Mouse (Mus musculus) forebrain, embryonic 13.5 days (tissue): ENCODE results near the gene Wbp2nl. TPM values are rescaled to one million over a fixed set of nuclear protein-coding genes. Genes with fewer than 3 reads are reported as not detected.

ENCODE experiments used
- ATAC-seq: fragments of 200-750 bp; cut with Nextera tagmentation; 2 replicates; pipeline ENCODE4 v1.8.0; 2017
- H3K27ac ChIP-seq: fragments of 300-500 bp; sonication (generic); 2 replicates; pipeline ENCODE4 v1.5.1; 2015; ENCODE audit warnings: inconsistent platforms, mild to moderate bottlenecking, moderate library complexity
- H3K27me3 ChIP-seq: fragments of 300-500 bp; sonication (generic); 2 replicates; pipeline ENCODE4 v1.6.1; 2015; ENCODE audit warnings: mild to moderate bottlenecking, inconsistent platforms
- H3K36me3 ChIP-seq: fragments of 300-500 bp; sonication (generic); 2 replicates; pipeline ENCODE4 v1.6.1; 2015; ENCODE audit warnings: mild to moderate bottlenecking, inconsistent platforms; ENCODE audit not compliant: poor library complexity, severe bottlenecking
- H3K4me1 ChIP-seq: fragments of 300-500 bp; sonication (generic); 2 replicates; pipeline ENCODE4 v1.6.1; 2015; ENCODE audit warnings: inconsistent platforms
- H3K4me2 ChIP-seq: fragments of 300-500 bp; sonication (generic); 2 replicates; pipeline ENCODE4 v1.6.1; 2015; ENCODE audit warnings: inconsistent platforms, mild to moderate bottlenecking, moderate library complexity
- H3K4me3 ChIP-seq: fragments of 300-500 bp; sonication (generic); 2 replicates; pipeline ENCODE4 v1.5.1; 2015; ENCODE audit warnings: mild to moderate bottlenecking, inconsistent platforms
- H3K9ac ChIP-seq: fragments of 300-500 bp; sonication (generic); 2 replicates; pipeline ENCODE4 v1.6.1; 2015; ENCODE audit warnings: mild to moderate bottlenecking, inconsistent platforms
- H3K9me3 ChIP-seq: fragments of 300-500 bp; sonication (generic); replicated peaks from 2 replicates; pipeline ENCODE4 v1.6.1; 2016; ENCODE audit warnings: inconsistent platforms
- WGBS: fragments of 180-500 bp; shearing (Covaris S2); methylation state at CpG from one replicate; pipeline ENCODE4 v1.1.7; 2015; 5-methylcytosine and 5-hydroxymethylcytosine counted together
- polyA plus RNA-seq: library from polyadenylated mRNA; unstranded; fragments of >200 nt; fragmentation: Nextera tagmentation; extraction: Ambion mirVana; gene quantifications from 2 replicates; pipeline ENCODE4 v1.2.1, GENCODE M21; 2015

Wbp2nl gene
- polyA plus RNA-seq, 1 experiment from 2014 or later, result not detected

GRCm38 (mm10) chr15:82274927-82275901, 23.5 kb upstream of the Wbp2nl start:
- Histone ChIP-seq H3K4me2 (peak overlapping the region; percentile 97), H3K27ac (peak overlapping the region; percentile 95), H3K4me1 (peaks cover 52% of the 10 kb centered on the region), H3K36me3 (peaks cover 25% of the 10 kb centered on the region), H3K4me3 (peak overlapping the region; percentile 77), H3K9ac (peak overlapping the region; percentile 93), H3K9me3 (no peaks in the 10 kb centered on the region), H3K27me3 (peaks cover 18% of the 10 kb centered on the region; the same call in 1 of the 2 replicates)
- under 1% methylated on average over 62 of the region's 86 CpGs for WGBS
- peak; percentile 72 for ATAC-seq

DNA sequence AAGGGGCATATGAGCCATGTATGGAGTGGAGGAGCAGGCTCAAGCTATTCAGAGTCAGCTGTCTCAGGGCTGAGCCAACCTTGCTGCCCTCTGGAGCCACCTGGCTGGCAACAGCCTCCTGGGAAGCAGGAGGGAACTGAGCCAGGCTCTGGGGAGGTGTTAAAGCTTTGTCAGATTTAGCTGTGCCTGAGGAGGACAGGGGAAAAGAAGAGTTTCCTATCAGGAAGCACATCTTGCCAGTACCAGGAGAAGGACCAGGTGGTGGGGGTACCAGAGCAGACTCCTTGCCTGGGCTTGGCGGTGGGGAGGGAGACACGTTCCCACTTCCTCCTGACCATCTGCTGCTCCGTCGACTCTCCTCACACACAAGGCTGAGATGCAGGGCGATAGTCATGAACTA, 21.2 kb upstream of the Wbp2nl start:
- peak overlapping the region; percentile 81 for H3K27ac ChIP-seq
- WGBS, result 71% methylated on average over 5 of the region's 5 CpGs
- H3K9me3 ChIP-seq, result no peaks in the 10 kb centered on the region
- H3K4me1 ChIP-seq, result peaks cover 39% of the 10 kb centered on the region
- no peak; the same call in 1 of the 2 replicates for ATAC-seq
- H3K9ac ChIP-seq, result peak overlapping the region; percentile 93
- peaks cover 11% of the 10 kb centered on the region; the same call in 1 of the 2 replicates for H3K27me3 ChIP-seq
- peak overlapping the region; percentile 77 for H3K4me3 ChIP-seq
- peak overlapping the region; percentile 97 for H3K4me2 ChIP-seq
- H3K36me3 ChIP-seq, result peaks cover 47% of the 10 kb centered on the region

GRCm38 (mm10) chr15:82280638-82281037, 18.1 kb upstream of the Wbp2nl start:
- Histone ChIP-seq H3K4me1 (peaks cover 30% of the 10 kb centered on the region), H3K27ac (no peak overlapping the region; the same call in 1 of the 2 replicates), H3K36me3 (peaks cover 78% of the 10 kb centered on the region), H3K4me2 (no peak overlapping the region), H3K9ac (no peak overlapping the region), H3K9me3 (no peaks in the 10 kb centered on the region), H3K27me3 (no peaks in the 10 kb centered on the region), H3K4me3 (no peak overlapping the region)
- 81% methylated on average over 4 of the region's 4 CpGs for WGBS
- ATAC-seq, result no peak

- H3K9ac ChIP-seq, result no peak overlapping the region
- no peak overlapping the region for H3K4me3 ChIP-seq
- ATAC-seq, result no peak
- peaks cover 96% of the 10 kb centered on the region for H3K36me3 ChIP-seq
- 76% methylated on average over 12 of the region's 12 CpGs for WGBS
- no peak overlapping the region for H3K27ac ChIP-seq
- H3K27me3 ChIP-seq, result no peaks in the 10 kb centered on the region
- no peaks in the 10 kb centered on the region for H3K4me1 ChIP-seq
- H3K9me3 ChIP-seq, result no peaks in the 10 kb centered on the region
- no peak overlapping the region for H3K4me2 ChIP-seq
Measured at GRCm38 (mm10) chr15:82286157-82286556, 12.6 kb upstream of the Wbp2nl start.

GRCm38 (mm10) chr15:82290252-82290651, 8.5 kb upstream of the Wbp2nl start:
- H3K27me3 ChIP-seq, result no peaks in the 10 kb centered on the region
- H3K9ac ChIP-seq, result no peak overlapping the region
- H3K27ac ChIP-seq, result no peak overlapping the region
- no peaks in the 10 kb centered on the region for H3K9me3 ChIP-seq
- WGBS, result 90% methylated on average over 7 of the region's 7 CpGs
- no peak overlapping the region for H3K4me3 ChIP-seq
- no peak for ATAC-seq
- H3K4me1 ChIP-seq, result peaks cover 22% of the 10 kb centered on the region
- H3K36me3 ChIP-seq, result peaks cover 66% of the 10 kb centered on the region
- no peak overlapping the region for H3K4me2 ChIP-seq

GRCm38 (mm10) chr15:82292851-82293250, 5.9 kb upstream of the Wbp2nl start:
- H3K4me2 ChIP-seq, result peak overlapping the region; percentile 28
- H3K27ac ChIP-seq, result peak overlapping the region; percentile 65
- WGBS, result 17% methylated on average over 5 of the region's 5 CpGs
- H3K27me3 ChIP-seq, result no peaks in the 10 kb centered on the region
- H3K4me3 ChIP-seq, result no peak overlapping the region
- H3K36me3 ChIP-seq, result peaks cover 40% of the 10 kb centered on the region
- ATAC-seq, result peak; percentile 16; the same call in 1 of the 2 replicates
- H3K9me3 ChIP-seq, result no peaks in the 10 kb centered on the region
- H3K4me1 ChIP-seq, result peaks cover 22% of the 10 kb centered on the region
- H3K9ac ChIP-seq, result no peak overlapping the region

DNA sequence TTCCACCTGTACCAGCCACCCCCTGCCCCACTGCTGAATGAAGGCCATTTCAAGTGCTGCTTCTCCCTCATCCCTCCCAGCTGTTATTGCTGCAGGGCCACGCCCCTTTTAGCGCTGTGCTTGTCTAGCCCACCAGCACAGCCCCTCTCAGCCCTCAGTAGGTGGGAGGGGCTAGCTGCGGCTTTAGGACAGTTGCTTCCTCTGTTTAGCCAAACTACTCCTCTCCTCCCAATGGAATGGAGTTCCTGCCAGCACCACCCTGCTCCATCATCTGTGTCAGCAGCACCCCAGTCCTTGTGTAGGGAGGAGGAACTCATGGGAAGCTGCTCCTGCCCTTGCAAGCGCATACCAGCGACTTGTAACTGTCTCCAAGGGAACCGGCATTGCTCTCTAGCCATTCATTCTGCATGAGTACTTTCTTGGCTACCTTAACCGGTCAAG, 5.5 kb upstream of the Wbp2nl start:
- H3K4me2 ChIP-seq, result peak overlapping the region; percentile 28

GRCm38 (mm10) chr15:82294059-82294458, 4.7 kb upstream of the Wbp2nl start:
- H3K27ac ChIP-seq, result no peak overlapping the region
- H3K4me1 ChIP-seq, result peaks cover 22% of the 10 kb centered on the region
- 43% methylated on average over 8 of the region's 8 CpGs for WGBS
- H3K27me3 ChIP-seq, result peaks cover 3% of the 10 kb centered on the region; the same call in 1 of the 2 replicates
- peaks cover 28% of the 10 kb centered on the region for H3K36me3 ChIP-seq
- no peaks in the 10 kb centered on the region; the same call in 1 of the 2 replicates for H3K9me3 ChIP-seq
- H3K4me3 ChIP-seq, result no peak overlapping the region
- H3K4me2 ChIP-seq, result no peak overlapping the region
- ATAC-seq, result peak; percentile 37
- H3K9ac ChIP-seq, result no peak overlapping the region

More for the DNA sequence above, 5.5 kb upstream of the Wbp2nl start:
- peaks cover 35% of the 10 kb centered on the region for H3K36me3 ChIP-seq
- H3K27ac ChIP-seq, result peak overlapping the region; percentile 65
- no peaks in the 10 kb centered on the region; the same call in 1 of the 2 replicates for H3K9me3 ChIP-seq
- no peak overlapping the region; the same call in 1 of the 2 replicates for H3K9ac ChIP-seq
- 11% methylated on average over 7 of the region's 7 CpGs for WGBS
- peaks cover 22% of the 10 kb centered on the region for H3K4me1 ChIP-seq
- peak; percentile 74 for ATAC-seq
- H3K4me3 ChIP-seq, result no peak overlapping the region
- no peaks in the 10 kb centered on the region for H3K27me3 ChIP-seq

- H3K4me2 ChIP-seq, result no peak overlapping the region
- ATAC-seq, result no peak
- WGBS, result 80% methylated on average over 3 of the region's 3 CpGs
- no peaks in the 10 kb centered on the region for H3K27me3 ChIP-seq
- no peak overlapping the region for H3K4me3 ChIP-seq
- H3K4me1 ChIP-seq, result no peaks in the 10 kb centered on the region
- no peaks in the 10 kb centered on the region for H3K36me3 ChIP-seq
- H3K9ac ChIP-seq, result no peak overlapping the region
- H3K9me3 ChIP-seq, result no peaks in the 10 kb centered on the region
- no peak overlapping the region for H3K27ac ChIP-seq
Measured at GRCm38 (mm10) chr15:82307107-82307506, 8.4 kb downstream of the Wbp2nl start.

GRCm38 (mm10) chr15:82308416-82308815, 9.7 kb downstream of the Wbp2nl start:
- Histone ChIP-seq H3K27ac (no peak overlapping the region), H3K36me3 (no peaks in the 10 kb centered on the region), H3K9me3 (no peaks in the 10 kb centered on the region), H3K4me3 (no peak overlapping the region), H3K4me2 (no peak overlapping the region), H3K9ac (no peak overlapping the region), H3K27me3 (no peaks in the 10 kb centered on the region), H3K4me1 (no peaks in the 10 kb centered on the region)
- 83% methylated on average over 3 of the region's 3 CpGs for WGBS
- no peak for ATAC-seq

GRCm38 (mm10) chr15:82317839-82318238, 19.1 kb downstream of the Wbp2nl start:
- ATAC-seq, result no peak
- Histone ChIP-seq H3K27ac (no peak overlapping the region), H3K9ac (no peak overlapping the region), H3K27me3 (no peaks in the 10 kb centered on the region), H3K9me3 (no peaks in the 10 kb centered on the region), H3K4me3 (no peak overlapping the region), H3K4me1 (no peaks in the 10 kb centered on the region), H3K4me2 (no peak overlapping the region), H3K36me3 (no peaks in the 10 kb centered on the region)
- 90% methylated on average over 6 of the region's 6 CpGs for WGBS

GRCm38 (mm10) chr15:82319613-82320012, 20.9 kb downstream of the Wbp2nl start:
- no peak for ATAC-seq
- Histone ChIP-seq H3K4me2 (no peak overlapping the region), H3K27me3 (no peaks in the 10 kb centered on the region), H3K4me3 (no peak overlapping the region), H3K4me1 (no peaks in the 10 kb centered on the region), H3K9ac (no peak overlapping the region), H3K36me3 (no peaks in the 10 kb centered on the region), H3K9me3 (no peaks in the 10 kb centered on the region), H3K27ac (no peak overlapping the region)
- 82% methylated on average over 1 of the region's 1 CpGs for WGBS
